Mouse (Mus musculus) adipocyte (in vitro differentiated cells): ENCODE measurements around the gene Dnah12.
"Not testable (repeated sequence)": the region's sequence is repeated elsewhere in the genome, so short reads cannot be mapped to it uniquely, and the experiment has no call there.

Experiments
- DNase-seq: peaks from one replicate; pipeline ENCODE4 v3.0.0-alpha.2; 2016; ENCODE audit warnings: low spot score

Gene Dnah12

DNA sequence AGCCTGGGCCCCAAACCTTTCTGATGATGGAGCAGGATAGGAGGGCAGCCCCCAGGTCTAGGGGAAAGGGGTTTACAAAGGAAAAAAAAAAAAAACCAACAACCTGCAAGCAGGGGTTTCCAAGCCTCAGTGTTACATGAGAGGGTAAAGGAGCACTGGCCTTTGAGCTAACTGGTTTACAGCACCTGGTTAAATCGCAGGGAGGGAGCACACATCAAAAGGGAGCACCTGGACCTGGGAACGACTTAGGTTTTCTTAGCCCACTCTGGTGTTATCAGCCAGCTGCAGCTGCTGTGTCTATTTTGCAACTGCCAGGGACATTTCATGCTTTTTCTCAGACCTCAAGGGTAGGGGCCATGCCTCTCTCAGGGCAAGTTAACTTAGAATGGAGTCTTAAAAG, 26.6 kb downstream of the Dnah12 start:
- not testable (repeated sequence) for DNase-seq

DNA sequence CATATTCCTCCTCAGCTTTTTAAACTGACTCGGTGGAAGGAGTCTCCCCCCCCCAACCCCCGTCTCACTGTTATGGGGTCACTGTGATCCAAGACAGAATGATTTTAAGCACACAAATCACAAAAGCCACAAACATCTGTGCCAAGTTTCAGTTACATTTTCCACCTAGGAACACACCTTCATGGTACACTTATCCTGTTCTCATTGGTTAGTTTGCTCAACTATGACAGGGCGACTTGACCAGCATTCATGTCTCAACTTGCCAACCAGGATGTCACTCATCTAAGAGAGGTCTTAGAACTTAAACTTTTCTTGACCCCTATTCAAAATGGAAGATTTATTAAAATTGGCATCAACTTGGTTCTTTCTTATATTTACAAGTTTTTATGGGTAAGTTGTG, 31.8 kb downstream of the Dnah12 start:
- DNase-seq: no peak

DNA sequence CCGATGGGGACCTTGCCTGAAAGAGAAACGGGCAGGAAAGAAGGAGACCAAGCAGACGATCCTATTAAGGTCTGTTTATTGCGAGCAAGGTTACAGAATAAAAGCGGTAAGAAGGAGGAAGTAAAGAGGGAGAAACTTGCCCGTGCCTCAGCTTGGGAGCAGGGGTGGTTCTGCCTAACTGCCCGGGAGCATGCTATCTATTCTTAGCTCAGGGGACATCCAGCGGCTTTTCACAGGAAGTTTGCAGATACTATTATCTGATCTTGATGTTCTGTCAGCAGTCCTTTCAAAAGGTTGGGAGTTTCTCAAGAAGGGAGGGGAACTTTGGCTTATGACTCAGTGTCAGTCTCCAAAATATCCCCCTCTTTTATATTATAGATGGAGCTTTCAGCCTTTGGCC, 65.5 kb downstream of the Dnah12 start:
- DNase-seq: no peak

DNA sequence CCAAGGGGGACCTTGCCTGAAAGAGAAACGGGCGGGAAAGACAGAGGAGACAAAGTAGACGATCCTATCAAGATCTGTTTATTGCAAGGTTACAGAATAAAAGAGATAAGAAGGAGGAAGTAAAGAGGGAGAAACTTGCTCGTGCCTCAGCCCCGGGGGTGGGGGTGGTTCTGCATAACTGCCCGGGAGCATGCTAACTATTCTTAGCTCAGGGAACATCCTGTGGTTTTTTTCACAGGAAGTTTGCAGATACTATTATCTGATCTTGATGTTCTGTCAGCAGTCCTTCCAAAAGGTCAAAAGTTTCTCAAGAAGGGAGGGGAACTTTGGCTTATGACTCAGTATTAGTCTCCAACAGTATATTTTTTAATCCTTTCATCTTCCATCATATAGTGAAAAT, 71.8 kb downstream of the Dnah12 start:
- no peak for DNase-seq

DNA sequence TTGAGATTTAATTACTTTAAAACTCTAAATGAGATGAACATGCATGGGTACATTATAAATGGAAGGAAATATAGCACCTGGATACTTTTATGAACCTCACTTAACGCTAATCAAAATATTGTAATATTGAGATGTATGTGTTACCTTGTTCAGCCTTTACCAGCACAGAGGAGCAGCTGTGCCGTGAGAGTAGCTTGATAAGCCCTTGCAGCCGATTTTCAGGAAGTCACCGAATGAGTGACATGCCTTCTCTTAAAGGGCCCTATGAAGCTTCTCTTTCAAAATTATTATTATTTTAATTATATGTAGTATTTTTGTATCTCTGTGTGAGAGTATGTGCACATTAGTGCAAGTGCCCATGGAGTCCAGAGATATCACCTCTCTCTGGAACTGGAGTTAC, 75.1 kb downstream of the Dnah12 start:
- no peak for DNase-seq

DNA sequence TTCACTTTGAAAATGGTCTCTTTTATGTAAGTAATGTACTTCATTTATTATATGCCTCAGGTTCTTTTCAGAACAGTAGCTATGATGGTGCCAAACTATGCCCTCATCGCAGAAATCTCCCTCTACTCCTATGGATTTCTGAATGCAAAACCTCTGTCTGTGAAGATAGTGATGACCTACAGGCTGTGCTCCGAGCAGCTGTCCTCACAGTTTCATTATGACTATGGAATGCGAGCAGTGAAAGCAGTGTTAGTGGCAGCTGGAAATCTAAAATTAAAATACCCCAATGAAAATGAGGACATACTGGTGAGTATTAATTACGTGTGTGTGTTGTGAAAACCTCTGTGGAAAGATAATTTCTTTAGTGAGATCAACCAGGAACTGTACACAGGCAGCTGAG, 80.5 kb downstream of the Dnah12 start:
- DNase-seq: no peak

DNA sequence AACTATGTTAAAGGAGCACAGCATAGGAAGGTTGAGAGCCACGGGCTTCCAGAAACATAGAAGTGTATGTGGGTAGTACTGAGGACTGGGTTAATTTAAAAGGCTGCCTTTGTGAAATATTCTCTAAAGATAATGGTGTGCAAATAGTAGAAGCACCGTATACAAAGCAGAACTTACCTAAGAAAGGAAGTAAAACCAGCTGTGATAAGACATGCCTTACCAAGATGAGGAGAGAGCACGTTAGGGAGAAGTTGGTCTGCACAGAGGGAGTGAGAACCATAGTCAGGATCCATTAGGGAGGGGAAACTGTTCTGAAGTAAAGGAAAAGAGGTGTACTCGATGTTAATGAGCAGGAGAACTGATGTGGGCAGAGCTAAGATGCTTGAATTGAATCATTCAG, 90.7 kb downstream of the Dnah12 start:
- no peak for DNase-seq

DNA sequence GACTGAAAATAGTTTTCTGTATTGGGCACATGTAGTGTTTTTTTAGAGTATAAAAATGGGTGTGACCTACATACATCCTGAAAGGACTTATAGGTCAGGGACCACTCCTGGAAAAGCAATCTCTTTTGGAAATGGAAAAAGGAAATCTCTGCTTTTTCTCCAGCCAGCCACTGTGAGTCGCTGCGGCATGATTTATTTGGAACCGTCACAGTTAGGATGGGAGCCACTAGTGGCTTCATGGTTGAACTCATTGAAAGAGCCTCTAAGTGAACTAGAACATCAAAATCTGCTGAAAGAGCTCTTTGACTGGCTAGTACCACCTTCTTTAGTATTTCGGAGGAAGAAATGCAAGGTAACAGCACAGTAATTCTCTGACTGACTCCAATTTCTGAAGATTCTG, 92.6 kb downstream of the Dnah12 start:
- DNase-seq: no peak

DNA sequence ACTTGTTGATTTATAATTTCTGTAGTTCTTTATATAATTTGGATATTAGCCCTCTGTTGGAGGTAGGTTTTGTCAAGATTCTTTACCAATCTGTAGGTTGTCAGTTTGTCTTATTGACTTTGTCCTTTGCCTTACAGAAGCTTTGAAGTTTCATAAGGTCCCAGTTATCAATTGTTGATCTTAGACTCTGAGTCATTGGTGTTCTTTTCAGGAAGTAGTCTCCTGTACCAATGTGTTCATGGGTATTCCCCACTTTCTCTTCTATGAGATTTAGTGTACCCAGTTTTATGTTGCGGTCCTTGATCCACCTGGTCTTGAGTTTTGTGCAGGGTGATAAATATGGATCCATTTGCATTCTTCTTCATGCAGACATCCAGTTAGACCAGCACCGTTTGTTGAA, 101.4 kb downstream of the Dnah12 start:
- no peak for DNase-seq

DNA sequence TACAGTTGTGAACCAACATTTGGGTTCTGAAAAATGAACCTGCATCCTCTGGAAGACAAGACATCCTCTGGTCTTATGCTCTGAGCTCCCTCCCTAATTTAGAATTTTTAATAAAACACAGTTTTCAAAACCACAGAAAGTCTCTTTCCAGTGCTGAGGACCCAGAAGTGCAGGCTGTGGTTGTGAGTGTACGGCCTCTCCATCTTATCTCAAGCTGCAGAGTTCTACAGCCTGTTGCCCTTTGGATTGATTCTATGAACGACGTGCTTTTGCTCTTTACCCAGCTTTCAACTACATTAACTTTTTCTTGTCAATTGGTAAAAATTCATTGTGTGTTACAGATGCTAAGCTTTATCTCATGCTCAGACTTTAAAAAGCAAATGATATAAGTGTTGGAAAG, 105.3 kb downstream of the Dnah12 start:
- DNase-seq: no peak

DNA sequence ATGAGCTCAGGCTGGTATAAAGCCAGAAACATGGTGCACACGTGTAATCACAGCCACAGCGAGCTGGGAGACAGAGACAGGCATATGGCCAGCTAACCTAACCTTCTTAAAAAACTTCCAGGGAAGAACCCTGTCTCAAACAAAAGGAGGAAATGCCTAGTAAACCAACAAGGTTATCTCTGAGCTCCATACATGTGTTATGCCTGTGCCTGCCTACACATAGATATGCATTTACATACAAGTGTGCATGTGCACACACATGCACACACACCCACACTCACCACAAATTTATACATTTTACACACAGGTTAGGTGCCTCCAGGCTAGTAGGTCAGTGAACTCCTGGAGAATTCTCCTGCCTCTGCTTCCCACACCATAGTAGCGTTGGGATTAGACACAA, 106.2 kb downstream of the Dnah12 start:
- DNase-seq: no peak

DNA sequence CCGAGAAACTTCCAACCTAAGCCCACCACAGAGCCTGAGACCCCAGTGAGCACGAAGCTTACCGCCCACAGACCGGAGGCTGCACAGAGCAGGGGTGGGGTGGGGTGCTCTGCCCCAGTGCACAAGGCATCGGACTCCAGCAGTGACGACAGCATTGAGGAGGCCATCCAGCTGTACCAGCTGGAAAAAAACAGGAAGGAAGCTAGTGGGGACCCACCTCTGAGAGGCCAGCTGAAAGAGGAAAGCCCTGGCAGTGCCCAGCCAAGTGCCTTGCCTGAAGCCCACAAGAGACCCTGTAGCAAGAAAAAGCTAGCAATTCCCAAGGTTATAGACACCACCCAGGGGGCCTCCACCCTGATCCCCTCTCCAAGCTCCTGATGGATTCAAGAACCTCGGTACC, 112.4 kb downstream of the Dnah12 start:
- no peak for DNase-seq

DNA sequence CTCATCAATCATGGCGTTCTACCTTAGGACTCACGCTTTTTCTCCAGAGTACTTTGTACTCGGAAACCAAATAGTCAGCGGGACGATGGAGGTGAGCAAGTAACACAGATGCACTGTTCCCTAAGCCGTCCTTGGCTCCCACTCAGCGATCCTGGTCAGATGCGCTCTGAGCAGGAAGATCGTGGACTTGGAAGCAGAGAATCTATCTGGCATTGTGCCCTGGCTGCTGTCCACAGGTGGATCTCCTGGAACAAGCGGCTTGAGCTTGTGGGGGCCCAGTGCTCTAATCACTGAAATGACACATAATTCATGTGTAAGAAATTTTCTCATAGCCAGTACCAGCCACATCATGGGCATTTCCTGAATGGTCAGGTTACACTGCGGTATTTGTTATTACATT, 119.7 kb downstream of the Dnah12 start:
- no peak for DNase-seq

DNA sequence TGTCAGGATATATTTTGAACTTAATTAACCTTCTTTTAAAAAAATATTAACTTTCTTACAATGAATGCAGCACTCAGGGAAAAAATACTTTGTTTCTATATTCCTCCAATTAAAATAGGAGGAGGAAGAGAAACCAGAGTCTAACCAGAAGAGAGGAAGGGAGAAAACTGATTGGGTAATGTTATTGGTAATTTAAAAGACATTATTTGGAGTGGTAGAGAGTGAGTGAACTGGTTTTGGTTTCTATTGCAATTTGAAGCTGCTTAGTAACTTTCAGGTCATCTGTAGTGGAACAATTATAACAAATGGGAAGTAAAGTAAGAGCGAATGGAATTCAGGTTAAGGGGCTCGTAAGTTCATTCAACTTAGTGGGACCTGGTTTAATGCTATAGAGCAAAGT, 120.8 kb downstream of the Dnah12 start:
- no peak for DNase-seq

DNA sequence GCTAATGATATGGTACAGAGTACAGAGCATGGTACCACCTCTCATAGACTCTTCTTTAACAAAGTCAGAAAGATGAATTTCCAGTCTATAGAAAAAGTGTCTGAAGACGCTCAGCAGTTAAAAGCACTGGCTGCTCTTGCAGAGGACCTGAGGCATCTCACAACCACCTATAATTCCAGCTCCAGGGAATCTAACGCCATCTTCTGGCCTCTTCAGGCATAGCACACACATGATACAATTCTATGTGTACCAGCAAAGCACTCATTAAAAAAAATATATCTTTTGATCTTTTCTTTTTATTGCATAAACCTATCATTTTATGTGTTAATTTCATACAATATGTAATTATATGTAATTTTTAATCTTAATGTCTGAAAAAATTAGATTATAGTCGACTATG, 121.8 kb downstream of the Dnah12 start:
- DNase-seq: no peak

DNA sequence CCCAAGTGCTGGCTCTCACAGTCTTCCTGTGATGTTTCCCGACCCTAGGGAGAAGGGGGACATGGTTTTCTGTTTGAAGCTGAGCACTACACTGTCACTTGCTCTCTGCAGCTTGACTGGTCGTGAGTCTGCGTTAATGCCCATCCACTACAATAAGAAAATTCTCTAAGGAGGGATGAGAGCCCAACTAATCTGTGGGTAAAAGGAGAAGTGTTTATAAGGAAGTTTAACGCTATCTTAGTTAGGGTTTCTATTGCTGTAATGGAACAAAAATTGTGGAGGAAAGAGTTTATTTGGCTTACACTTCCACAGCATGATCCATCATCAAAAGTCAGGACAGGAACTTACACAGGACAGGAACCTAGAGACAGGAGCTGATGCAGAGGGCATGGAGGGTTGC, 123.7 kb downstream of the Dnah12 start:
- no peak for DNase-seq

DNA sequence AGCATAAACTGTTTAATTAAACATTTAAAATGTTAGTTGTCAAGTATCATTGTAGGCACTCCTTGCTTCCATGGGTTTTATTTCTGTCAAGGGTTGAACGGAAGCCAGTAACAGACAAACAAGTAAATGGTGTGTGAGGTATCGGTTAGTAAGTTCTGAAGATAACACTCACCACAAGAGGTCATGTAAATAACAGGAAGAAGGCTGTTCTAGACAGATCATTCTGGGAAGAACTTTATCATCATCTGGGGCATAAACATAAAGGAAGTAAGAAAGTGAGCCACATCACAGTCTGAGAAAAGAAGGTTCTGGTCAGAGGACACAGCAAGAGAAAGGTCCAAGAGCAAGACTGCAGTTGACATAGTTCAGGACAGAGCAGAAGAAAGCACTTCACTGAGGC, 132.9 kb downstream of the Dnah12 start:
- no peak for DNase-seq

DNA sequence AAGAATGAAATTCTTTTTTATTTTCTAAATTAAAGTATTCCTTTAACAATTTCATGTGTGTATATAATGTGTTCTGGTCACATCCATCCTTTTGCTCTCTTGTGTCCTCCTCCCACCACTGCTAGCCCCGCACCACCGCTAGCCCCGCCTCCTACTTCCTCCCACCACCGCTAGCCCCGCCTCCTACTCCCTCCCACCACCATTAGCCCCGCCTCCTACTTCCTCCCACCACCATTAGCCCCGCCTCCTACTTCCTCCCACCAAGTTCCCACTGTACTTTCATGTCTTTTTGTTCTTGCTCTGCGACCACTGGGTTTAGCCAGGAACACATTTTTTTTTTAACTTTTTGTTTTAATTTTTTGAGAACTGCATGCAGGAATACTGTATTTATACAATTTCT, 160.0 kb downstream of the Dnah12 start:
- no peak for DNase-seq

DNA sequence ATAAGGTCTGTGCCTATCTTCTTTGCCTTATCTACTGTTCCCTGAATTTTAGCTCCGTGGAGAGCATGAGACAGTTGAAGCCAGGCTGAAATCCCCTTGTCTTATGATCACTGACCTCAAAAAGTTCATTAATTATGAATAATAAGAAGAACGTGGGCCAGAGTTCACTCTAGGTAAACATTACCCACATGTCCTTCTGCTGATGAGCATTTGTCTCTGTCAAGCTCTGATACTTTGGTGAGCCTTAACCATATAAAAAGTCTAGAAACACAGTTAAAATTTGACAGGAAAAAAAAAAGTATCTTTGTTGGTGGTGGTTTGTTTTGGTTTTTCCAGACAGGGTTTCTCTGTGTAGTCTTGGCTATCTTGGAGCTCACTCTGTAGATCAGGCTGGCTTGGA, 161.0 kb downstream of the Dnah12 start:
- DNase-seq: no peak

DNA sequence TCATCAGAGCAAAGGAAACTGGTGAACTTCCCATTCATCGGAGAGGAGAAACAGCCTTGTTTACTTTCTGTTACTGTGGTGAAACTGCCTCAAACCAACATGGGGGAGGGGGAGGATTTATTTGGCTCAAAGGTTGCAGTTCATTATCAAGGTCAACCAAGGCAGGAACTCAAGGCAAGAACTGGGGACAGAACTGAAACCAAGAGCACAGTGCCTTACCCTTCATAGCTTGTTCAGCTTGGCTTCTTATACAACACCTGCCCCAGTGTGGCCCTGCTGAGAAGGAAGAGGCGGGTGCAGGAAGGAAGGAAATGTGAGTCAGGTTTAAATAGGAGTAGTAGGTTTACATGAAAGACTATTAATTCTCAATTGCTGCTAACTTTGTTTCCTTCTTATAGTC, 165.3 kb downstream of the Dnah12 start:
- no peak for DNase-seq

DNA sequence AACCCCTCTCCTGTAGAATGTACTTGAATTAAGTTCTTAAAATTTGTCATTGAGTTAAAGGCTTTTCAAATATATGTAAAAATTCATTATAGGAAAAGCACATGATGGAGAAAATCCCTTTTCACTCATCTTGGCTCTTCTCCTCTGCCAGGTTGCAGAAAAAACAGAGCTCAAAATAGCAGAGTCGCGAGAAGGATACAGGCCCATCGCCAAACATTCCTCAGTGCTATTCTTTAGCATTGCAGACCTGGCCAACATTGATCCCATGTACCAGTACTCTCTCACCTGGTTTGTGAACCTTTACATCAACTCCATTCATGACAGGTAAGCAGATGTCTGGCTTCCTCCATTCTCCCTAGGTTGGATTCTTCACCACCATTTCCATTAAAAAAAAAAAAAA, 165.9 kb downstream of the Dnah12 start:
- DNase-seq: no peak

DNA sequence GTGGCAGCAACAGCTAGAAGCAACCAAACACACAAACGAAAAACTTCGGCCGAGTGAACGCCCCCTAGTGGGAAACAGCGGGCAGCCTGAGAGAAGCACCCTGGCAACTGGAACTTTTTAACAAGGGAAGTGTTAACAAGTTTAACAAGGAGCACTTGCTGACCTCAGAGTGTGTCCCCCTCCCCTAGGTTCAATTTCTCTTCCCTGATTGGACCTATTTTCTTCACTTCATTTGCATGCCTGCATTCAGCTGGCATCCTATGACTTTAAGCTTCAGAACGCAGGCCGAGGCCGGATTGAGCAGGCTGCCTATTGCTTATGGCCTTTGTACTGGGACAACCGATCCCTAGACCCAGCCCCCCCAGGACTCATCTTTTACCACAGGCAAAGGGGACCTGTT, 174.3 kb downstream of the Dnah12 start:
- DNase-seq: no peak

DNA sequence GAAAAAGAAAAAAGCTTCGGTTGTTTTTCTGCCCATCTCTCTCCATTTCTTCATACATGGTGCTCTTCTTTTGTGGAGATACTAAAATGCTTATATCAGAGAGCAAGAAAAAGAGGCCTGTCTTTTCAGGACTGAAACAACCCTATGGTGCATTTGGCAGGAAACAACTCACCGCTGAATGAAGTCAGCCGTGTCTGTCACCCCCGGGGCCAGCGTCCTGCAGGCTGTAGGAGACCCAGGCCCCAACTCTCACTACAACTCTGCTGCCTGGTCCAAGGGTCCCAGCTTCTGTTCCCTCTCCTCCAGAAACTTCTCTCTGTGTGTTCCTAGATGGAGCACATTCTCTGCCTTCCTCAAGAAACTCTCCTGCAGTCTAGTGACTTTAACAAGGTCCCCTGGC, 175.2 kb downstream of the Dnah12 start:
- DNase-seq: no peak

DNA sequence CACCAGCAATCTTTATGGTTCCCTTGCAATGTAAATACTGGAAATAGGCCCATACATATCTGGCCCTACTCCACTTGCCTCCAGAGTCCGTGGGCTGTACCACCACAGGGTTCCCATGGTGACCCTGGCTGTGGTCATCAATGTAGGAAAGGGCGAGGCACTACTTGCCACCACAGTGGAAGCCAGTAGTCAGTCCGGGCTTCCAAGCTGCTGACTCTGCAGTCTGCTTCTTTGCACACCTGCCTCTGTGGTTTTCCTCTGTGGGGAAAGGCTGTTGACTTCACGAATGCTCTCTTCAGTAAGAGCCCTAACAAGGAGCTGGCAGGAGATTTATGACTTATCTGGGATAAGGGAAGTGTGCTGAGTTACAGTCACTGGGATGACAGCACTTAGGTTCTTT, 185.7 kb downstream of the Dnah12 start:
- DNase-seq: no peak

DNA sequence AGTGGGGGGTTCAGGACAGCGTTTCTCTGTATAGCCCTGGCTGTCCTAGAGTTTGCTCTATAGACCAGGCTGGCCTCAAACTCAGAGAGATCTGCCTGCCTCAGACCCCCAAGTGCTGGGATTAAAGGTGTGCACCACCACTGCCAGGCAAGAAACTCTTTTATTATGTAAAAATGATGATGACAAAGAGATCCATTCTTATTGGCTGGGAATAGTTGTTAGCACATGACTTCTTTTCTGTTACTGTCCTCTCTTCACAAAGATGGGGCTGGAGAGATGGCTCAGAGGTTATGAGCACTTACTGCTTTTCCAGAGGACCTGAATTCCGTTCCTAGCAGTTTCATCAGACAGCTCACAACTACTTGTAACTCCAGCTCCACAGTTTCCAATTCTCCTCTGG, 186.9 kb downstream of the Dnah12 start:
- DNase-seq: no peak

DNA sequence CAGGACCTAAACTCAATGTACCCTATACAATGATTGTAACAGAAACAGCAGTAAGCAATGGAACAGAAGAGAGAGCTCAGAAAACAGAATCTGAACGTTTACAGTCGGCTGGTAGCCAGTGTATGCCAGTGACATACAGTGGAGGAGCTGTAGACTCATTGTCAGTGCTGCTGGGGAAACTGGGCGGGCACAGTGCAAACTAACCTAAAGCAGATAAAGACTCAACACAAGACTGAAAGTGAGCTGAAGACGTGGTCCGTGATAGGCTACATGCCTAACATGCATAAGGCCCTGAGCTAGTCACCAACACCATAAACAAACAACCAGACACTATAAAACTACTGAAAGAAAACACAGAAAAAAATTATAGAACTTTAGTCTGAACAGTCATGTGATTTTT, 188.6 kb downstream of the Dnah12 start:
- DNase-seq: no peak
